Mouse (Mus musculus) kidney, adult 11 months (tissue): ENCODE results near the gene Fbxo47.
A peak's percentile ranks its signal among the peaks of the same experiment; 100 is the strongest.
"Not testable (repeated sequence)": the region's sequence is repeated elsewhere in the genome, so short reads cannot be mapped to it uniquely, and the experiment has no call there.

Experiments
- DNase-seq: peaks from one replicate; pipeline ENCODE4 v3.0.0; 2022

The Fbxo47 gene

GRCm38 (mm10) chr11:97877341-97877740 lies 6.6 kb downstream of the Fbxo47 start:
- no peak for DNase-seq

- no peak for DNase-seq
Measured at GRCm38 (mm10) chr11:97874396-97874795, 9.6 kb downstream of the Fbxo47 start.

- not testable (repeated sequence) for DNase-seq
Measured at GRCm38 (mm10) chr11:97872378-97872777, 11.6 kb downstream of the Fbxo47 start.

- no peak for DNase-seq
Measured at GRCm38 (mm10) chr11:97867591-97867990, 16.4 kb downstream of the Fbxo47 start.

GRCm38 (mm10) chr11:97866091-97866888 lies 17.7 kb downstream of the Fbxo47 start:
- peak; percentile 32 for DNase-seq

- DNase-seq = no peak
Measured at GRCm38 (mm10) chr11:97865421-97865820, 18.5 kb downstream of the Fbxo47 start.

- DNase-seq = no peak
Measured at GRCm38 (mm10) chr11:97862148-97862547, 21.8 kb downstream of the Fbxo47 start.

GRCm38 (mm10) chr11:97855473-97855872 lies 28.5 kb downstream of the Fbxo47 start:
- DNase-seq = no peak

- DNase-seq = no peak
Measured at GRCm38 (mm10) chr11:97851601-97852000, 32.4 kb downstream of the Fbxo47 start.

GRCm38 (mm10) chr11:97850367-97850766 lies 33.6 kb downstream of the Fbxo47 start:
- peak; percentile 67 for DNase-seq

- no peak for DNase-seq
Measured at GRCm38 (mm10) chr11:97842001-97842400, 42.0 kb downstream of the Fbxo47 start.

- DNase-seq = peak; percentile 80
Measured at GRCm38 (mm10) chr11:97840991-97841661, 42.8 kb downstream of the Fbxo47 start.

GRCm38 (mm10) chr11:97840539-97840954 lies 43.4 kb downstream of the Fbxo47 start, which contains the start of gene B230217C12Rik:
TSS of gene B230217C12Rik (plus strand) at chr11:97840780.
- DNase-seq = no peak

GRCm38 (mm10) chr11:97840135-97840490 lies 43.8 kb downstream of the Fbxo47 start:
- DNase-seq = no peak

GRCm38 (mm10) chr11:97839441-97840134 lies 44.4 kb downstream of the Fbxo47 start:
- no peak for DNase-seq

- no peak for DNase-seq
Measured at GRCm38 (mm10) chr11:97838779-97839440, 45.0 kb downstream of the Fbxo47 start.

- no peak for DNase-seq
Measured at GRCm38 (mm10) chr11:97837641-97838149, 46.3 kb downstream of the Fbxo47 start.

- not testable (repeated sequence) for DNase-seq
Measured at GRCm38 (mm10) chr11:97837051-97837450, 46.9 kb downstream of the Fbxo47 start.

GRCm38 (mm10) chr11:97836541-97836940 lies 47.4 kb downstream of the Fbxo47 start:
- DNase-seq = no peak

GRCm38 (mm10) chr11:97833352-97833751 lies 50.6 kb downstream of the Fbxo47 start:
- no peak for DNase-seq

- no peak for DNase-seq
Measured at GRCm38 (mm10) chr11:97832001-97832400, 52.0 kb downstream of the Fbxo47 start.

GRCm38 (mm10) chr11:97830501-97830900 lies 53.5 kb downstream of the Fbxo47 start:
- no peak for DNase-seq
